Comparison of ENCODE assay signal across 15 mouse cellular contexts in genomic region chr16:18173231-18173630, GRCm38 (mm10). TPM values are rescaled to one million over a fixed set of nuclear protein-coding genes. Genes with fewer than 3 reads are reported as not detected.
DNase-seq lines count a peak whose midpoint lies in the region; ATAC-seq lines count a peak whose summit lies in the region.
"Had no signal": no experiment of that assay in that cellular context is flagged by ENCODE, and none has a peak within 500 bp of the region (broad histone marks: within the 10 kb centered on the region; RNA-seq: fewer than 3 reads in every experiment).

No protein-coding gene starts in this region.

- intact Hi-C loops in left cerebral cortex, postnatal 25 days (cut with DNase I), result loop anchor here (1.0 to 5.0 kb wide), 4 partner anchors 19 to 44 kb away; no protein-coding TSS in a partner anchor

- H3K36me3 ChIP-seq in forebrain, embryonic 11.5 days (ENCODE audit: control insufficient read depth, insufficient read depth, low read length), result no peaks in the 10 kb centered on the region
- no peaks in the 10 kb centered on the region for H3K36me3 ChIP-seq in forebrain, embryonic 12.5 days (replicated peaks)
- H3K36me3 ChIP-seq: heart, embryonic 15.5 days; intestine, embryonic 15.5 days; neural tube, embryonic 12.5 days had no signal

- no peaks in the 10 kb centered on the region for H3K27me3 ChIP-seq in forebrain, embryonic 11.5 days (ENCODE audit: control insufficient read depth, insufficient read depth, low read length)
- no peaks in the 10 kb centered on the region; the same call in 1 of the 2 replicates for H3K27me3 ChIP-seq in forebrain, embryonic 12.5 days
- H3K27me3 ChIP-seq: intestine, embryonic 15.5 days had no signal

- H3K9me3 ChIP-seq in forebrain, embryonic 11.5 days (ENCODE audit: control insufficient read depth, low read length), result no peaks in the 10 kb centered on the region
- no peaks in the 10 kb centered on the region for H3K9me3 ChIP-seq in forebrain, embryonic 12.5 days
- H3K9me3 ChIP-seq: heart, embryonic 15.5 days; intestine, embryonic 15.5 days; neural tube, embryonic 12.5 days had no signal

- H3K4me3 ChIP-seq in forebrain, embryonic 11.5 days (ENCODE audit: low read depth, low read length), result no peak overlapping the region
- no peak overlapping the region for H3K4me3 ChIP-seq in forebrain, embryonic 12.5 days (replicated peaks)
- H3K4me3 ChIP-seq: heart, embryonic 15.5 days; intestine, embryonic 15.5 days; neural tube, embryonic 12.5 days had no signal

- H3K27ac ChIP-seq in forebrain, embryonic 11.5 days (ENCODE audit: low read depth, low read length), result no peak overlapping the region
- no peak overlapping the region for H3K27ac ChIP-seq in forebrain, embryonic 12.5 days
- H3K27ac ChIP-seq: heart, embryonic 15.5 days; intestine, embryonic 15.5 days; liver, embryonic 14.5 days; neural tube, embryonic 12.5 days had no signal

- H3K4me2 ChIP-seq in forebrain, embryonic 11.5 days (ENCODE audit: low read depth, low read length, severe bottlenecking), result no peak overlapping the region
- no peak overlapping the region for H3K4me2 ChIP-seq in forebrain, embryonic 12.5 days
- H3K4me2 ChIP-seq: heart, embryonic 15.5 days; intestine, embryonic 15.5 days; neural tube, embryonic 12.5 days had no signal

- DNase-seq in forebrain, embryonic 11.5 days (ENCODE audit: low spot score), result no peak
- DNase-seq in brain, adult 2 months (ENCODE audit: low read depth, low spot score), result peak; percentile 92
- peak; percentile 53 to 64 for DNase-seq in frontal cortex, postnatal 25 days (ENCODE audit: low spot score in 2 of 2)
- DNase-seq in left cerebral cortex, postnatal 25 days (ENCODE audit: low spot score in 2 of 2), result peak; percentile 77 to 96
- DNase-seq in adrenal gland, postnatal 10 days, result no peak
- no peak for DNase-seq in thymus, postnatal 10 days (ENCODE audit: low spot score in 2 of 2)
- DNase-seq in embryo, embryonic 9.5 days (ENCODE audit: extremely low spot score), result no peak

- H3K9ac ChIP-seq in forebrain, embryonic 11.5 days (ENCODE audit: low read length), result no peak overlapping the region
- no peak overlapping the region for H3K9ac ChIP-seq in forebrain, embryonic 12.5 days
- H3K9ac ChIP-seq: heart, embryonic 15.5 days; intestine, embryonic 15.5 days; liver, embryonic 14.5 days; neural tube, embryonic 12.5 days had no signal

- no peaks in the 10 kb centered on the region for H3K4me1 ChIP-seq in forebrain, embryonic 11.5 days (replicated peaks; ENCODE audit: control insufficient read depth, insufficient read depth, low read length)
- H3K4me1 ChIP-seq in forebrain, embryonic 12.5 days, result peaks cover 5% of the 10 kb centered on the region; the same call in 1 of the 2 replicates

- 84% methylated on average over 9 of the region's 9 CpGs for WGBS in forebrain, embryonic 11.5 days
- WGBS in forebrain, embryonic 12.5 days, result 87% methylated on average over 9 of the region's 9 CpGs

- ATAC-seq in forebrain, embryonic 11.5 days (replicated peaks; ENCODE audit: low FRiP score), result 0 out of 2 replicates have a peak, but pooled peaks have one; percentile 16
- ATAC-seq in forebrain, embryonic 12.5 days (ENCODE audit: low FRiP score), result no peak

RNA-seq across cellular contexts. Expression of gene Ccdc188, which starts 44.4 kb away (rescaled TPM):
- not detected in 2 replicates for polyA plus RNA-seq in forebrain, embryonic 11.5 days (2014; fragmentation: Nextera tagmentation; extraction: Ambion mirVana)
- polyA plus RNA-seq in forebrain, embryonic 12.5 days (2016; fragmentation: Nextera tagmentation; extraction: Ambion mirVana), result not detected in 2 replicates
- total RNA-seq in left cerebral cortex, postnatal 25 days (2021), result not detected
- not detected for total RNA-seq in adrenal gland, postnatal 10 days (2021)
- total RNA-seq: gastrocnemius, adult 8-10 months; megakaryocyte, adult 5-6 weeks had no signal
- polyA plus RNA-seq: heart, embryonic 15.5 days; intestine, embryonic 15.5 days; large intestine, adult 2 months; liver, embryonic 14.5 days; neural tube, embryonic 12.5 days had no signal

RNA-seq across cellular contexts. Expression of gene Rtn4r, which starts 45.8 kb away (rescaled TPM):
- polyA plus RNA-seq in forebrain, embryonic 11.5 days (2014; fragmentation: Nextera tagmentation; extraction: Ambion mirVana), result 3.2 and 4.0 TPM in 2 replicates
- 5.4 and 6.2 TPM in 2 replicates for polyA plus RNA-seq in forebrain, embryonic 12.5 days (2016; fragmentation: Nextera tagmentation; extraction: Ambion mirVana)
- total RNA-seq in left cerebral cortex, postnatal 25 days (2021), result 100 to 1,000 TPM; 119 to 138 TPM
- total RNA-seq in adrenal gland, postnatal 10 days (2021), result under 1 TPM; 0.66 to 0.94 TPM

Comparison
In these comparisons a context has a peak if more than half of its experiments do, and no peak if none do; other contexts are left out.
1. DNase-seq: peak in brain, adult 2 months (single experiment), frontal cortex, postnatal 25 days (2 of 2) and left cerebral cortex, postnatal 25 days (2 of 2); none in forebrain, embryonic 11.5 days (single experiment), adrenal gland, postnatal 10 days (single experiment), thymus, postnatal 10 days (0 of 2) and embryo, embryonic 9.5 days (single experiment).
2. RNA of gene Rtn4r, which starts 45.8 kb away (total RNA-seq): 119 to 138 TPM in left cerebral cortex, postnatal 25 days; 0.66 to 0.94 TPM in adrenal gland, postnatal 10 days; every median in the first group is over 10 times any median in the second.